10 mouse cellular contexts compared by ENCODE assay signal in genomic region chr6:84014961-84015683, GRCm38 (mm10). TPM values are rescaled to one million over a fixed set of nuclear protein-coding genes. Genes with fewer than 3 reads are reported as not detected.
DNase-seq lines count a peak whose midpoint lies in the region; ATAC-seq and TF ChIP-seq lines count a peak whose summit lies in the region.
"Not testable (repeated sequence)": the region's sequence is repeated elsewhere in the genome, so short reads cannot be mapped to it uniquely, and the experiment has no call there.
"Had no signal": no experiment of that assay in that cellular context is flagged by ENCODE, and none has a peak within 500 bp of the region (broad histone marks: within the 10 kb centered on the region; RNA-seq: fewer than 3 reads in every experiment).

No protein-coding gene starts in this region.

- not testable (repeated sequence) for H3K4me3 ChIP-seq in embryonic facial prominence, embryonic 14.5 days (ENCODE audit: low read depth, low read length); heart, embryonic 11.5 days (ENCODE audit: low read depth, low read length); intestine, postnatal 0 days (ENCODE audit: low read depth, low read length); lung, embryonic 16.5 days (ENCODE audit: low read length); stomach, embryonic 15.5 days (replicated peaks)

- H3K36me3 ChIP-seq in embryonic facial prominence, embryonic 14.5 days (ENCODE audit: control insufficient read depth, insufficient read depth, low read length); heart, embryonic 11.5 days (ENCODE audit: control insufficient read depth, insufficient read depth, low read length); intestine, postnatal 0 days (ENCODE audit: control insufficient read depth, insufficient read depth); lung, embryonic 16.5 days (ENCODE audit: control insufficient read depth, insufficient read depth, low read length); stomach, embryonic 15.5 days: not testable (repeated sequence)

- not testable (repeated sequence) for H3K4me2 ChIP-seq in embryonic facial prominence, embryonic 14.5 days (ENCODE audit: low read depth, low read length); heart, embryonic 11.5 days; intestine, postnatal 0 days (replicated peaks; ENCODE audit: low read depth); lung, embryonic 16.5 days (ENCODE audit: low read depth, low read length); stomach, embryonic 15.5 days

- not testable (repeated sequence) for H3K9me3 ChIP-seq in embryonic facial prominence, embryonic 14.5 days (ENCODE audit: control insufficient read depth, low read length); heart, embryonic 11.5 days (replicated peaks; ENCODE audit: control insufficient read depth, low read length); intestine, postnatal 0 days (ENCODE audit: control insufficient read depth); lung, embryonic 16.5 days (ENCODE audit: control insufficient read depth, low read length); stomach, embryonic 15.5 days

- peaks cover 12% of the 10 kb centered on the region for H3K27me3 ChIP-seq in embryonic facial prominence, embryonic 14.5 days (replicated peaks; ENCODE audit: control insufficient read depth, insufficient read depth, low read length)
- H3K27me3 ChIP-seq in heart, embryonic 11.5 days (ENCODE audit: control insufficient read depth, insufficient read depth, low read length); lung, embryonic 16.5 days (ENCODE audit: control insufficient read depth, insufficient read depth, low read depth, low read length): not testable (repeated sequence)
- peaks cover 12% of the 10 kb centered on the region; the same call in 1 of the 2 replicates for H3K27me3 ChIP-seq in intestine, postnatal 0 days (replicated peaks; ENCODE audit: control insufficient read depth, insufficient read depth, low read length)
- H3K27me3 ChIP-seq in stomach, embryonic 15.5 days (replicated peaks) = peaks cover 12% of the 10 kb centered on the region; the same call in 1 of the 2 replicates

- H3K9ac ChIP-seq in embryonic facial prominence, embryonic 14.5 days (ENCODE audit: low read depth, low read length); heart, embryonic 11.5 days (ENCODE audit: low read depth, low read length); intestine, postnatal 0 days (ENCODE audit: low read depth, low read length); lung, embryonic 16.5 days (ENCODE audit: low read length); stomach, embryonic 15.5 days: not testable (repeated sequence)

- TF ChIP-seq CTCF in intestine, postnatal 0 days (IDR thresholded peaks at IDR 0.05; ENCODE audit: low read depth) = peak; percentile 52

- peak; percentile 19 for DNase-seq in A20 (ENCODE audit: low read depth, low spot score)
- DNase-seq in adrenal gland, adult 8-10 months = peak; percentile 52
- peak; percentile 65 for DNase-seq in embryonic facial prominence, embryonic 14.5 days (ENCODE audit: low spot score)
- peak; percentile 68 to 79 for DNase-seq in kidney, postnatal 4 days

- WGBS in embryonic facial prominence, embryonic 14.5 days = 45% methylated on average over 4 of the region's 4 CpGs
- WGBS in heart, embryonic 11.5 days (ENCODE audit: insufficient replicate concordance) = 43% methylated on average over 4 of the region's 4 CpGs
- WGBS in intestine, postnatal 0 days = 52% methylated on average over 4 of the region's 4 CpGs
- WGBS in lung, embryonic 16.5 days = 25% methylated on average over 4 of the region's 4 CpGs
- 47% methylated on average over 4 of the region's 4 CpGs for WGBS in stomach, embryonic 15.5 days

- not testable (repeated sequence) for H3K27ac ChIP-seq in embryonic facial prominence, embryonic 14.5 days (replicated peaks; ENCODE audit: low read depth, low read length); intestine, postnatal 0 days (ENCODE audit: low read depth, low read length); lung, embryonic 16.5 days (ENCODE audit: low read length)
- peak overlapping the region; percentile 62 for H3K27ac ChIP-seq in heart, embryonic 11.5 days (ENCODE audit: low read depth, low read length)
- H3K27ac ChIP-seq in stomach, embryonic 15.5 days = peak overlapping the region; percentile 54; the same call in 1 of the 2 replicates

- ATAC-seq in embryonic facial prominence, embryonic 14.5 days (ENCODE audit: low read depth) = peak; percentile 27; the same call in 1 of the 2 replicates
- not testable (repeated sequence) for ATAC-seq in heart, embryonic 11.5 days (replicated peaks; ENCODE audit: insufficient number of reproducible peaks, low FRiP score, low TSS enrichment)
- peak; percentile 54; the same call in 1 of the 2 replicates for ATAC-seq in intestine, postnatal 0 days
- ATAC-seq in lung, embryonic 16.5 days (ENCODE audit: low read depth) = peak; percentile 51
- ATAC-seq in stomach, embryonic 15.5 days (ENCODE audit: insufficient read depth, low FRiP score, low read depth) = peak; percentile 50; the same call in 1 of the 2 replicates

- H3K4me1 ChIP-seq in embryonic facial prominence, embryonic 14.5 days (ENCODE audit: control insufficient read depth, insufficient read depth, low read length) = peaks cover 14% of the 10 kb centered on the region
- H3K4me1 ChIP-seq in heart, embryonic 11.5 days (ENCODE audit: control insufficient read depth, insufficient read depth, low read length) = peaks cover 42% of the 10 kb centered on the region
- H3K4me1 ChIP-seq in intestine, postnatal 0 days (replicated peaks; ENCODE audit: control insufficient read depth, insufficient read depth, low read length); lung, embryonic 16.5 days (replicated peaks; ENCODE audit: control insufficient read depth, insufficient read depth, low read length): not testable (repeated sequence)
- peaks cover 14% of the 10 kb centered on the region for H3K4me1 ChIP-seq in stomach, embryonic 15.5 days

RNA-seq across cellular contexts. Expression of gene Dysf, which starts 6.7 kb away (rescaled TPM):
- total RNA-seq in adrenal gland, adult 8-10 months (2022) = 10 to 100 TPM; 46.1 to 59.1 (median 51.7) TPM
- 14.3 and 17.0 TPM in 2 replicates for polyA plus RNA-seq in embryonic facial prominence, embryonic 14.5 days (2014; fragmentation: Nextera tagmentation; extraction: Ambion mirVana)
- 11.6 and 16.2 TPM in 2 replicates for polyA plus RNA-seq in heart, embryonic 11.5 days (2014; fragmentation: Nextera tagmentation; extraction: Ambion mirVana)
- polyA plus RNA-seq in intestine, postnatal 0 days (2015; fragmentation: Nextera tagmentation; extraction: Ambion mirVana) = 5.1 and 5.9 TPM in 2 replicates
- polyA plus RNA-seq in lung, embryonic 16.5 days (2015; fragmentation: Nextera tagmentation; extraction: Ambion mirVana) = 9.4 TPM in 2 replicates
- 8.2 and 8.8 TPM in 2 replicates for polyA plus RNA-seq in stomach, embryonic 15.5 days (2015; fragmentation: Nextera tagmentation; extraction: Ambion mirVana)
- total RNA-seq: hematopoietic stem cell, adult 5-6 weeks had no signal
- polyA plus RNA-seq: activated CD4-positive, CD25-positive, alpha-beta regulatory T cell, adult 4 months had no signal

Comparison
In these comparisons a context has a peak if more than half of its experiments do, and no peak if none do; other contexts are left out.
1. DNase-seq: peak in every context shown above with its lines; median percentile 74 in kidney, postnatal 4 days; 65 in embryonic facial prominence, embryonic 14.5 days; 52 in adrenal gland, adult 8-10 months; 19 in A20.